Mouse (Mus musculus) forebrain, embryonic 11.5 days (tissue): Measurements from ENCODE around the gene Snorc. TPM values are rescaled to one million over a fixed set of nuclear protein-coding genes. Genes with fewer than 3 reads are reported as not detected.
A peak's percentile ranks its signal among the peaks of the same experiment; 100 is the strongest.

Experiments used
- ATAC-seq: fragments of 200-750 bp; cut with Nextera tagmentation; replicated peaks from 2 replicates; pipeline ENCODE4 v1.8.0; 2017; ENCODE audit warnings: moderate TSS enrichment; ENCODE audit not compliant: low FRiP score
- DNase-seq: peaks from one replicate; pipeline ENCODE4 v3.0.0-alpha.2; 2017; ENCODE audit warnings: low spot score
- H3K27ac ChIP-seq: fragments of 300-500 bp; sonication (generic); 2 replicates; pipeline ENCODE4 v1.5.1; 2014; ENCODE audit warnings: low read depth, low read length
- H3K27me3 ChIP-seq: fragments of 300-500 bp; sonication (generic); 2 replicates; pipeline ENCODE4 v1.6.1; 2014; ENCODE audit warnings: mild to moderate bottlenecking, low read length, mixed read lengths; ENCODE audit not compliant: control insufficient read depth, insufficient read depth
- H3K36me3 ChIP-seq: fragments of 300-500 bp; sonication (generic); 2 replicates; pipeline ENCODE4 v1.6.1; 2014; ENCODE audit warnings: mild to moderate bottlenecking, low read length, moderate library complexity, mixed read lengths; ENCODE audit not compliant: control insufficient read depth, insufficient read depth
- H3K4me1 ChIP-seq: fragments of 300-500 bp; sonication (generic); replicated peaks from 2 replicates; pipeline ENCODE4 v1.6.1; 2014; ENCODE audit warnings: low read length, mixed read lengths; ENCODE audit not compliant: control insufficient read depth, insufficient read depth
- H3K4me2 ChIP-seq: fragments of 300-500 bp; sonication (generic); 2 replicates; pipeline ENCODE4 v1.6.1; 2014; ENCODE audit warnings: low read depth, mild to moderate bottlenecking, low read length, moderate library complexity, mixed read lengths; ENCODE audit not compliant: severe bottlenecking
- H3K4me3 ChIP-seq: fragments of 300-500 bp; sonication (generic); 2 replicates; pipeline ENCODE4 v1.5.1; 2014; ENCODE audit warnings: low read depth, low read length
- H3K9ac ChIP-seq: fragments of 300-500 bp; sonication (generic); 2 replicates; pipeline ENCODE4 v1.6.1; 2014; ENCODE audit warnings: low read length
- H3K9me3 ChIP-seq: fragments of 300-500 bp; sonication (generic); 2 replicates; pipeline ENCODE4 v1.6.1; 2016; ENCODE audit warnings: low read length, mixed read lengths; ENCODE audit not compliant: control insufficient read depth
- WGBS: fragments of 180-500 bp; shearing (Covaris S2); extraction: QIAGEN DNeasy Blood & Tissue Kit; methylation state at CpG from one replicate; pipeline ENCODE4 v1.1.7; 2014; 5-methylcytosine and 5-hydroxymethylcytosine counted together
- polyA plus RNA-seq: library from polyadenylated mRNA; unstranded; fragments of >200 nt; fragmentation: Nextera tagmentation; extraction: Ambion mirVana; gene quantifications from 2 replicates; pipeline ENCODE4 v1.2.1, GENCODE M21; 2014

Snorc gene
- polyA plus RNA-seq, 1 experiment from 2014 or later, result not detected

DNA sequence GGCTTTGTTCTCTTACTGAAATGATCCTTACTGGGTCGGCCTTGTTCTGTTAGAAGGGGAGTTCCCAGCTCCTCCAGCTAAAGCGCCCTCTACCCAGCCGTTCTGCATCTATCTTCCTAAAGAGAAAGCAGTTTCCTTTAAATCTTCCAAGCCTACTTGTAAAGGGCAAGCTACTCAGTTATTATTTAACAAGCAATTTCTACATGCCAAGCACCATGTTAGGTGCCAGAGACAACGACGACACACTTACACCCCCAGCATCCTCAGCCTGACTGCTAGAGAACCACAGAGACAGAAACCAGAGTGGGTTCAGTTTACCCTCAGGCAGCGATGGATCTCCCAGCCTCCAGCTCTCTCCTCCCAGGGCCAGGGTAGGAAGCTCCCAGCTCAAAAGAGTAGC lies 37.8 kb downstream of the Snorc start:
- no peaks in the 10 kb centered on the region for H3K9me3 ChIP-seq
- no peak overlapping the region for H3K4me2 ChIP-seq
- H3K27ac ChIP-seq, result no peak overlapping the region
- no peak overlapping the region for H3K9ac ChIP-seq
- DNase-seq, result no peak
- 64% methylated on average over 6 of the region's 6 CpGs for WGBS
- no peak overlapping the region for H3K4me3 ChIP-seq
- no peaks in the 10 kb centered on the region for H3K36me3 ChIP-seq
- ATAC-seq, result no peak
- H3K27me3 ChIP-seq, result peaks cover 28% of the 10 kb centered on the region
- peaks cover 5% of the 10 kb centered on the region; the same call in 1 of the 2 replicates for H3K4me1 ChIP-seq

DNA sequence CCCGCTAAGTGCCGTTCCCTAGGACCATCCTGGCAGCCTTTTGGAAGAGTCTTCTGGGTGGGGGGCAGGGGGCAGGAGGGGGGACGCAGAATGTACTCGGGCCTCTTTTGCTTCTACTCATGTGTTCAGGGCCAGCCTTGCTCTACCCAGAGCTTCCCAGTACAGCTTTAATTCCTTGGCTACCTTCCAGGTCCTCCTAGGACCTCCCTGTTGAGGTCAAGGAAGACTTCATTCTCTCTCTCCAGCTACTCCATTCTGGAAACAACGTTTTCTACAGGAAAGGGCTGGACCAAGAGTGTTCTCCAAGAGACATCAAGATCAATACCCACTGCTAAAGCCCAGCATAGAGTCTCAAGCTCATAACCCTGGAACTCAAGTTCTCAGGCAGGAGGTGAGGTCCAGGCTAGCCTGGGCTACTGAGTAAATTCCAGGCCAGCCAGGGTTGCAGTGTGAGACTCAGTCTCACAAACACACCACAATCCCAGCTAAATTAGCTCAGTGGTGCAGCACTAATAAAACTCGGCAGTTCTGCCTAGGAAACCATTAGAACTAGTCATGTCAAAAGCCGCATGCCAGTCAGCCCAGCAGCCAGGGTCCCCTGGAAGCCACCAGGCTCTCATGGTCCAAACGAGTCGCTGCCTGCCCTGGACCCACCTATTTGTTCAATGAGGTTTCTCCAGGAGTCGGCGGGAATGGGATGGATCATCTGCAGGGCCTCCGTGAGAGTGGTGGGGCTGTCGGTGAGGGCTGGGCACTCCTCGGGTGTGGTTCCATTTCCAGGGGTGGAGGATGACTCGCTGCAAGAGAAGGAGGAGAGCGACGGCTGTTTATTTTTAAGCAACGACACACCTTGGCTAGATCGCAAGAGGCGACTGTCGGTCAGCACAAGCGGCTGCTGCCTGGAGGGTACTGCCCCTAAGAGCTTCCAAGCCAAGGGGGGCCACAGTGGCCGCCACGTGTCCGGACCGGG lies 38.8 kb downstream of the Snorc start:
- DNase-seq (no peak), ATAC-seq (no peak)
- peaks cover 28% of the 10 kb centered on the region for H3K27me3 ChIP-seq
- H3K27ac ChIP-seq, result no peak overlapping the region
- 20% methylated on average over 26 of the region's 26 CpGs for WGBS
- peak overlapping the region; percentile 99; the same call in 1 of the 2 replicates for H3K4me2 ChIP-seq
- no peaks in the 10 kb centered on the region for H3K9me3 ChIP-seq
- peak overlapping the region; percentile 69 for H3K4me3 ChIP-seq
- no peak overlapping the region for H3K9ac ChIP-seq
- peaks cover 5% of the 10 kb centered on the region; the same call in 1 of the 2 replicates for H3K4me1 ChIP-seq
- no peaks in the 10 kb centered on the region for H3K36me3 ChIP-seq

DNA sequence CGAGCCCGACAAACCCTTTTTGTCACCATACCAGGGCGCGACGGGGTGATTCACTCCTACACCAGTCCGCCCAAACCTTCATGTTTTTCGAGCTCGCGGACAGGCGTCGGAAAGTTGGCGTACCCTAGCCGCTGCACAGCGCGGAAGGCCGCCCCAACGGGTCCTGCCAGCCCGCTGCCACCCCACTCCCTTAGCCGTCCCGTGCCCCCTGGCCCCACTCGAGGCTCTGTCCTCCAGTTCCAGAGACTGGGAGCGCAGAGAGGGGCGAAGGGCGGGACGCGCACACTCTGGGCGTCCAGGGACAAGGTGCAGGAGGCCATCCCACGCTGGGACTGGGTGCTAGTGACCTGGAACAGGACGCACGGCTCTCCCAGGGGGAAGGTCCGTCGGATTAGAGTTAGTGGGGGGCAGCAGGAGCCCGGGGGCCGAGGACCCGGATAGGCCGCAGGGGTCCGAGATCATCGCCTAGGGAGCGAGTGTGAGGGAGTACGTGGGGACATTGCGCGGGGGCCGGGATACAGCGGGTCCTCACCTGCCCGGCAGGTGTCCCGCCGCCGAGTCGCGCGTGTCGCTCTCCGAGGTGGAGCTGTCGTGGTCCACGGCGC lies 39.6 kb downstream of the Snorc start, which contains the start of gene Neu2:
Gene Neu2, plus strand, starts transcription at position 329 of the 605 bp plus-strand sequence.
- no peaks in the 10 kb centered on the region for H3K36me3 ChIP-seq
- H3K4me2 ChIP-seq, result peak within 1 kb of the TSS; percentile 99
- peak within 1 kb of the TSS; percentile 69 for H3K4me3 ChIP-seq
- WGBS, result under 1% methylated on average over 55 of the region's 56 CpGs
- no peak within 1 kb of the TSS for H3K27ac ChIP-seq
- DNase-seq (peak; percentile 55), ATAC-seq (peak; percentile 30)
- H3K9ac ChIP-seq, result peak within 1 kb of the TSS; percentile 63
- peaks cover 28% of the 10 kb centered on the region for H3K27me3 ChIP-seq
- H3K9me3 ChIP-seq, result no peaks in the 10 kb centered on the region
- peaks cover 5% of the 10 kb centered on the region; the same call in 1 of the 2 replicates for H3K4me1 ChIP-seq

DNA sequence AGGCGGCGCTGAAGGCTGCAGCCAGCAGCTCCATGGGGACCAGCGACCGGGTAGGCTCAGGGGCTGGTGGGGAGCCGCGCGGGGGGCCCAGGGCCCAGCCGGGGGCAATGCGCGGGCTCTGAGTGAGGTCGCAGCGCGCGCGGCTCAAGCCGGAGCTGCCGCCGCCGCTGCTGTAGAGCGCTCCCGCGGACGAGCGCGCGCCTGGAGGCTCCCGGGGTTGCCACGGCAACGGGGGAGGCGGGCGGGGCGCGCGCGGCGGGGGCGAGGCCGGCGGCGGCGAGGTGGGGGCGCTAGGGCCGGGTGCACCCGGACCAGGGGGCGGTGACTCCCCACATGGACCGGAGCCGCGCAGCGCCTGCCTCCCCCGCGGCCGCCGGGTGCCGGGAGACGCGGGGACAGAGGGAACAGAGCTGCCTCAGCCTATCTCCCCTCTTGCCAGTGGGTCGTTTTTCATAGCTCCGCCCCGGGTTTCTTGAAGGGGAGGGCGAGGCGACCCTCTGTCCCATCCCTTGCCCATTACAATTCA lies 40.2 kb downstream of the Snorc start:
- Histone ChIP-seq H3K9me3 (no peaks in the 10 kb centered on the region), H3K4me1 (peaks cover 5% of the 10 kb centered on the region; the same call in 1 of the 2 replicates), H3K9ac (peak overlapping the region; percentile 63), H3K27ac (no peak overlapping the region), H3K4me3 (peak overlapping the region; percentile 69), H3K36me3 (no peaks in the 10 kb centered on the region), H3K4me2 (peak overlapping the region; percentile 99), H3K27me3 (peaks cover 28% of the 10 kb centered on the region)
- DNase-seq (peak; percentile 81), ATAC-seq (peak; percentile 89)
- under 1% methylated on average over 41 of the region's 61 CpGs for WGBS

DNA sequence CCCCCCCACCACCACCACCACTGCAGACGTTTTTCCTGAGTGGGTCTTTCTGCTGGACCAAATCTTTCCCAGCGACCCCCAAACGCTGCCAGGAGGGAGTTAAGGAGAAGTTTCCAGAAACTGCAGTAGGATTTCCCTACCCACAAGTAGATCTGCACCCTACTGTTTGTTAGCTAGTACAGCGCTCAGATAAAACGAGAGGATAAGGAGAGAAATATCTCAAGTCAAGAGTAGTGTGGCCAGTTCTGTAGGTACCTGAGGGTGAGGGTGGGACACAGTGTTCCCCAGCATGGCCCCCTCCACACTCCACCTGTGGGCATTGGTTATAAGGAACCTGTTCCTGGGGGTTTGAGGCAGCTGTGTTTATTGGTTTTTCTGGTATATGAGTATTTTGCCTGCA lies 40.8 kb downstream of the Snorc start:
- ATAC-seq, result no peak
- Histone ChIP-seq H3K9ac (no peak overlapping the region), H3K9me3 (no peaks in the 10 kb centered on the region), H3K36me3 (no peaks in the 10 kb centered on the region), H3K4me2 (no peak overlapping the region), H3K27ac (no peak overlapping the region), H3K4me1 (peaks cover 5% of the 10 kb centered on the region; the same call in 1 of the 2 replicates), H3K27me3 (peaks cover 28% of the 10 kb centered on the region), H3K4me3 (no peak overlapping the region)
- DNase-seq, result no peak
- WGBS, result 14% methylated on average over 5 of the region's 5 CpGs

DNA sequence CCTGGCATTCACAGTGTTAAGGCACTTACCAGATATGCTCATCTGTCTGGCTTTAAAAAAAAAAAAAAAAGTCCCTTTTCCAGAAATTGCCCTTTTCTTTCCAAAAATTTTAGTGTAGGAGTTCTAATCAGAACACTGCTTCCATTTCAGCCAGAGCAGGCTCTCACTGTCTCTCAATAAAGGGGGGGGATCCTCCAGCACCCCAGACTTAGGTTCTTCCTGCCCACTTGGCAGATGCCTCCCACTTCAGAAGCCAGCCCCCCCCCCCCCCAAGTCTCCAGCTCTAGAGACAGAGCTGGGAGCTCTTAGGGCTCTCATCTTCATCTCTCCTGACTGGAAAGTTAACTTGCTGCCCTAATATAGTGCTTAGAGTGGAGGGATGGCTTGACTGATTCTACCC lies 50.4 kb downstream of the Snorc start:
- DNase-seq (no peak), ATAC-seq (no peak)
- H3K4me1 ChIP-seq, result no peaks in the 10 kb centered on the region
- no peaks in the 10 kb centered on the region for H3K36me3 ChIP-seq
- H3K9ac ChIP-seq, result no peak overlapping the region
- no peaks in the 10 kb centered on the region for H3K9me3 ChIP-seq
- no peaks in the 10 kb centered on the region for H3K27me3 ChIP-seq
- no peak overlapping the region for H3K4me3 ChIP-seq
- H3K27ac ChIP-seq, result no peak overlapping the region
- H3K4me2 ChIP-seq, result no peak overlapping the region

DNA sequence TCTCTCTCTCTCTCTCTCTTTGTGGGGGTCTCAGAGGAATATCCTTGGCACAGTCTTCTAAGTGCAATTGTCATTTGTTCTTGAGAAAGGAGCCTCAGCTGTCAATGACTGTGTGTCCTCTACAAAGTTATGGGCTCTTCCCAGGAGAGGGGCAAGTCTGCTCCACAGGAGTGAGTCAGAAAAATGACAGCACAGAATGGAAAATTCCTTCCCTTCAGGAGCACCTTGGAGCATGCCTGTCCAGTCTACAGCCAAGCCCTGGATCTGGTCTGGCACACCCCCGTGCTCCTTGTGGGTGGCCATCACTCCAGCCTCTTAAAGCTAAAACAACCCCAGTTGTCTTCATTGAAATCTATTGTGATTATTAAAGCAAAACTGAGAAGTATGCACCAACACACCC lies 51.5 kb downstream of the Snorc start:
- Histone ChIP-seq H3K36me3 (no peaks in the 10 kb centered on the region), H3K9me3 (no peaks in the 10 kb centered on the region)
- 68% methylated on average over 1 of the region's 1 CpGs for WGBS

DNA sequence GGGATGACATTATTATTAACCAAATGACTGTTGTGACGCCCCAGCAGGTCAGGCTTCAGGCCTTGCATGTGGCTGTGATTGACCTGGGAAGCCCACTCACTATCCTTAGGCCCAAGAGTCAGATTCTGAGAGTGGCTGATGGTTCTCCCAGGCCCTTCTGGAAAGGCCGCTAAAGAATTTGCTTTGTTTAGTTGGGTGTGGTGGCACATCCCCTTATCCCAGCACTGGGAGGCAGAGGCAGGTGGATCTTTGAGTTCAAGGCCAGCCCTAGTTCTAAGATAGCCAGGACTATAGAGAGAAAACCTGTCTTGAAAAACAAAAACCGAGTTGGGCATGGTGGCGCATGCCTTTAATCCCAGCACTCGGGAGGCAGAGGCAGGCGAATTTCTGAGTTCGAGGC lies 55.0 kb downstream of the Snorc start:
- DNase-seq, result no peak
- no peaks in the 10 kb centered on the region for H3K4me1 ChIP-seq
- H3K9ac ChIP-seq, result no peak overlapping the region
- ATAC-seq, result no peak
- H3K27ac ChIP-seq, result no peak overlapping the region
- 83% methylated on average over 7 of the region's 7 CpGs for WGBS
- H3K27me3 ChIP-seq, result no peaks in the 10 kb centered on the region
- no peak overlapping the region for H3K4me3 ChIP-seq
- no peak overlapping the region for H3K4me2 ChIP-seq
- H3K9me3 ChIP-seq, result no peaks in the 10 kb centered on the region
- no peaks in the 10 kb centered on the region for H3K36me3 ChIP-seq

More for the DNA sequence above, 51.5 kb downstream of the Snorc start:
- Histone ChIP-seq H3K4me1 (no peaks in the 10 kb centered on the region), H3K27me3 (no peaks in the 10 kb centered on the region), H3K27ac (no peak overlapping the region), H3K4me2 (no peak overlapping the region), H3K9ac (no peak overlapping the region), H3K4me3 (no peak overlapping the region)
- ATAC-seq, result no peak
- no peak for DNase-seq
